Mouse (Mus musculus): ENCODE data around the gene Rasgrp4.
"Not testable (repeated sequence)": the region's sequence is repeated elsewhere in the genome, so short reads cannot be mapped to it uniquely, and the experiment has no call there.

The Rasgrp4 gene

GRCm38 (mm10) chr7:29134693-29135386, at the start of gene Rasgrp4:
TSS of gene Rasgrp4 (plus strand) at chr7:29134851.
- DNase-seq, result no peak

- no peak for DNase-seq
Measured at GRCm38 (mm10) chr7:29085981-29086380, 48.7 kb upstream of the Rasgrp4 start.

- no peak for DNase-seq
Measured at GRCm38 (mm10) chr7:29086902-29087301, 47.7 kb upstream of the Rasgrp4 start.

- peak; percentile 84 for DNase-seq
Measured at GRCm38 (mm10) chr7:29088817-29089216, 45.8 kb upstream of the Rasgrp4 start.

GRCm38 (mm10) chr7:29097131-29097530, 37.5 kb upstream of the Rasgrp4 start:
- DNase-seq, result no peak

- DNase-seq, result no peak
Measured at GRCm38 (mm10) chr7:29101286-29102017, 33.2 kb upstream of the Rasgrp4 start.

GRCm38 (mm10) chr7:29108992-29109955, 25.4 kb upstream of the Rasgrp4 start:
- peak; percentile 43 for DNase-seq

- no peak for DNase-seq
Measured at GRCm38 (mm10) chr7:29118142-29118851, 16.4 kb upstream of the Rasgrp4 start.

GRCm38 (mm10) chr7:29119526-29119925, 15.1 kb upstream of the Rasgrp4 start:
- DNase-seq, result no peak

GRCm38 (mm10) chr7:29122821-29123220, 11.8 kb upstream of the Rasgrp4 start:
- DNase-seq, result no peak

- DNase-seq, result no peak
Measured at GRCm38 (mm10) chr7:29123531-29124358, 10.9 kb upstream of the Rasgrp4 start.

GRCm38 (mm10) chr7:29124970-29125369, 9.7 kb upstream of the Rasgrp4 start, which contains the start of gene Ryr1:
TSS of gene Ryr1 (minus strand) at chr7:29125179.
- DNase-seq, result no peak

GRCm38 (mm10) chr7:29126173-29126915, 8.3 kb upstream of the Rasgrp4 start:
- peak; percentile 29 for DNase-seq

- DNase-seq, result no peak
Measured at GRCm38 (mm10) chr7:29128725-29129124, 5.9 kb upstream of the Rasgrp4 start.

GRCm38 (mm10) chr7:29134230-29134629, 421 bp upstream of the Rasgrp4 start:
- no peak for DNase-seq

- no peak for DNase-seq
Measured at GRCm38 (mm10) chr7:29137429-29137828, 2.8 kb downstream of the Rasgrp4 start.

GRCm38 (mm10) chr7:29139237-29139636, 4.6 kb downstream of the Rasgrp4 start:
- DNase-seq, result not testable (repeated sequence)

- no peak for DNase-seq
Measured at GRCm38 (mm10) chr7:29141416-29141815, 6.8 kb downstream of the Rasgrp4 start.

- DNase-seq, result no peak
Measured at GRCm38 (mm10) chr7:29144006-29144405, 9.4 kb downstream of the Rasgrp4 start.

GRCm38 (mm10) chr7:29146625-29147367, 12.1 kb downstream of the Rasgrp4 start:
- DNase-seq, result no peak
